Mouse (Mus musculus) hindbrain, embryonic 15.5 days (tissue): ENCODE measurements around the gene Miip. TPM values are rescaled to one million over a fixed set of nuclear protein-coding genes. Genes with fewer than 3 reads are reported as not detected.
A peak's percentile ranks its signal among the peaks of the same experiment; 100 is the strongest.

ENCODE experiments used
- ATAC-seq: fragments of 200-750 bp; cut with Nextera tagmentation; 2 replicates; pipeline ENCODE4 v1.8.0; 2017; ENCODE audit warnings: low read depth, moderate number of reproducible peaks, moderate TSS enrichment; ENCODE audit not compliant: low FRiP score
- H3K27ac ChIP-seq: fragments of 300-500 bp; sonication (generic); replicated peaks from 2 replicates; pipeline ENCODE4 v1.5.1; 2015; ENCODE audit warnings: mild to moderate bottlenecking, inconsistent platforms
- H3K27me3 ChIP-seq: fragments of 300-500 bp; sonication (generic); 2 replicates; pipeline ENCODE4 v1.6.1; 2015; ENCODE audit warnings: control low read depth, inconsistent platforms
- H3K36me3 ChIP-seq: fragments of 300-500 bp; sonication (generic); 2 replicates; pipeline ENCODE4 v1.6.1; 2015; ENCODE audit warnings: control low read depth, inconsistent platforms
- H3K4me1 ChIP-seq: fragments of 300-500 bp; sonication (generic); replicated peaks from 2 replicates; pipeline ENCODE4 v1.6.1; 2015; ENCODE audit warnings: control low read depth, inconsistent platforms
- H3K4me2 ChIP-seq: fragments of 300-500 bp; sonication (generic); 2 replicates; pipeline ENCODE4 v1.6.1; 2015; ENCODE audit warnings: moderate library complexity, mild to moderate bottlenecking, inconsistent platforms
- H3K4me3 ChIP-seq: fragments of 300-500 bp; sonication (generic); 2 replicates; pipeline ENCODE4 v1.5.1; 2015; ENCODE audit warnings: mild to moderate bottlenecking, inconsistent platforms
- H3K9ac ChIP-seq: fragments of 300-500 bp; sonication (generic); 2 replicates; pipeline ENCODE4 v1.6.1; 2015; ENCODE audit warnings: inconsistent platforms
- H3K9me3 ChIP-seq: fragments of 300-500 bp; sonication (generic); 2 replicates; pipeline ENCODE4 v1.6.1; 2016; ENCODE audit warnings: control low read depth, inconsistent platforms
- WGBS: fragments of 180-500 bp; shearing (Covaris S2); methylation state at CpG from one replicate; pipeline ENCODE4 v1.1.7; 2015; 5-methylcytosine and 5-hydroxymethylcytosine counted together
- polyA plus RNA-seq: library from polyadenylated mRNA; unstranded; fragments of >200 nt; fragmentation: Nextera tagmentation; extraction: Ambion mirVana; gene quantifications from 2 replicates; pipeline ENCODE4 v1.2.1, GENCODE M21; 2015

The Miip gene
- polyA plus RNA-seq, result 38.1 and 39.8 TPM in 2 replicates

DNA sequence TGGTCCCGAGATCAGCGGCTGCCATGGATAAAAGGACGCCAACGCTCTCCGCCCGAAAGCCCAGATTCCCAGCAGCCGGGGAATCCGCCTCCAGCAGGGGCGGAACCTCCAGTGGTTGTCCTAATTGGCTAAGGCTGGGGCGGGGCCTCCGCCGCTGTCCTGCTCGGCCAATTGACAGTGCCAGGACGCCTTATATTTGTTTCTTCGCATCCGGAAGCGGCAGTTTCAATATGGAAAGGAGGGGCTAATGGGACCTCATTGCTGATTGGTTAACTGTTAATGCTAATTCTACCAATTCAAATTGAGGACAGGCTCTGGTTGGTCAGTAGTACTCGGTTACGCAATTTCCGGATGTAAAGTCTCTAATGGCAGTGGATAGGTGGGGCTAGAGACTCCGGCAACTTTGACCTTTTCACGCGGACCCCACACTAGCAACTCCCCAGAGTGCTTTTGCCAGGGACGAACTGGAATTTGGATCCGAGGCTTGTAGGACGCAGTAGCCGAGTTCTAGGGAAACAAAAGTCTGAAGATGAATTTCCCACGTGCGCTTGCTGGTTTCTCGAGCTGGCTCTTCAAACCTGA lies at the start of gene Miip, which contains the start of gene Fv1:
Gene Miip, minus strand, starts transcription at position 367 of the 582 bp plus-strand sequence.
Gene Fv1, plus strand, starts transcription at position 530 of the 582 bp plus-strand sequence.
- H3K9me3 ChIP-seq, result no peaks in the 10 kb centered on the region
- under 1% methylated on average over 30 of the region's 30 CpGs for WGBS

GRCm38 (mm10) chr4:147909486-147909885 lies 40.9 kb upstream of the Miip start:
- H3K9me3 ChIP-seq, result no peaks in the 10 kb centered on the region
- no peaks in the 10 kb centered on the region for H3K36me3 ChIP-seq
- H3K4me2 ChIP-seq, result no peak overlapping the region
- WGBS, result 93% methylated on average over 5 of the region's 5 CpGs
- H3K27me3 ChIP-seq, result no peaks in the 10 kb centered on the region
- no peak for ATAC-seq
- H3K27ac ChIP-seq, result no peak overlapping the region
- H3K9ac ChIP-seq, result no peak overlapping the region
- H3K4me3 ChIP-seq, result no peak overlapping the region
- peaks cover 5% of the 10 kb centered on the region for H3K4me1 ChIP-seq

More for the DNA sequence above, at the start of gene Miip, which contains the start of gene Fv1:
- peak within 1 kb of the TSS; percentile 74 for H3K9ac ChIP-seq
- H3K4me2 ChIP-seq, result peak within 1 kb of the TSS; percentile 85
- H3K27me3 ChIP-seq, result no peaks in the 10 kb centered on the region
- H3K4me1 ChIP-seq, result peaks cover 27% of the 10 kb centered on the region
- peak within 1 kb of the TSS; percentile 94 for H3K4me3 ChIP-seq
- peak; percentile 97 for ATAC-seq
- peak within 1 kb of the TSS; percentile 87 for H3K27ac ChIP-seq
- H3K36me3 ChIP-seq, result peaks cover 26% of the 10 kb centered on the region

DNA sequence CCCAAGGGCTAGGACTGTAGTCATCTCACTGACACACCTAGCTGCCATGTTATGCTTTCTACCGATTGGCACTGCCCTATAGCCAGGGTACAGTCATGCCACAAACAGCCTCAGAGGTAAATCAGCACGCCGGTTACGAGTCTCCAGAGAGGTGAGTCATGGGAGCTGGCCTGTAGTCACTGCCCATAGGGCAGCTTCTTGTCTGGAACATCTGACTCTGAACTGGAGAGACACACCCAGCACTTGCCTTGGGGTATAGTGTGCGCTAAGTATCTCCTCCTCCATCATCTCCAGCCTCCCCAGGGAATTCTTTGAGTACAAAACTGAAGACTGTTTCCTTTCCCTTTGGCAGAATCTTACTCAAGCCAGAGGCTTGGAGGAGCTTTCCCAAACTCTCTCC lies 37.6 kb upstream of the Miip start:
- peaks cover 10% of the 10 kb centered on the region for H3K36me3 ChIP-seq
- H3K4me3 ChIP-seq, result no peak overlapping the region
- ATAC-seq, result no peak
- peaks cover 19% of the 10 kb centered on the region for H3K4me1 ChIP-seq
- H3K4me2 ChIP-seq, result no peak overlapping the region
- no peaks in the 10 kb centered on the region for H3K9me3 ChIP-seq
- H3K9ac ChIP-seq, result no peak overlapping the region
- no peak overlapping the region for H3K27ac ChIP-seq
- H3K27me3 ChIP-seq, result no peaks in the 10 kb centered on the region
- 78% methylated on average over 5 of the region's 5 CpGs for WGBS

DNA sequence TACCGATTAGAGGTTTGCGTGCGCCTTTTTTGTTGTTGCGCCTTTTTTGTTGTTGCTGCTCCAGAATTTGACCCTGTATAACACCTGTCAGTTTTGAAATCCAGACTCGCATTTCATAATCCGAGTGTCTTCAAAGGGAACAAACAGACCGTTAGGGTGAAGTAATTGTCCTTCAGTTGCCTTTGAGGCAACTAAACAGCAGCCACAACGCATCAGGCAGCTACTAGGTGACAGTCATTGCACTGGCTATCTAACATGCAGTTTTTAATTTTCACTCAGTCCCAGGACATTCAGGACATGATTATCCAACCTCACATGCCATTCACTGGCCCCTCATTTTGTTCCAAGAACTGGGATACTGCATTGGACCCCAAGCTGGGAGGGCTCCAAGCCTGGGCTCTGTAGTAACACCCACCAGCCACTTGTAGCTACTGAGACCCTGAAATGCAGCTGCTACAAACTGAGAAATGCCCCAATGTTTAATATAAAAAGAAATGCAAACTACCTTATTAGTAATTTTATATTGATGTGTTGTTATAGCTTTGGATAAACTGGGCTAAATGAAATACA lies 36.6 kb upstream of the Miip start:
- Histone ChIP-seq H3K4me3 (peak overlapping the region; percentile 89), H3K27ac (peak overlapping the region; percentile 92; the same call in 1 of the 2 replicates), H3K4me2 (peak overlapping the region; percentile 67), H3K9me3 (no peaks in the 10 kb centered on the region), H3K36me3 (peaks cover 10% of the 10 kb centered on the region), H3K27me3 (no peaks in the 10 kb centered on the region), H3K9ac (peak overlapping the region; percentile 83), H3K4me1 (peaks cover 26% of the 10 kb centered on the region)
- WGBS, result 1% methylated on average over 8 of the region's 8 CpGs
- ATAC-seq, result peak; percentile 39

DNA sequence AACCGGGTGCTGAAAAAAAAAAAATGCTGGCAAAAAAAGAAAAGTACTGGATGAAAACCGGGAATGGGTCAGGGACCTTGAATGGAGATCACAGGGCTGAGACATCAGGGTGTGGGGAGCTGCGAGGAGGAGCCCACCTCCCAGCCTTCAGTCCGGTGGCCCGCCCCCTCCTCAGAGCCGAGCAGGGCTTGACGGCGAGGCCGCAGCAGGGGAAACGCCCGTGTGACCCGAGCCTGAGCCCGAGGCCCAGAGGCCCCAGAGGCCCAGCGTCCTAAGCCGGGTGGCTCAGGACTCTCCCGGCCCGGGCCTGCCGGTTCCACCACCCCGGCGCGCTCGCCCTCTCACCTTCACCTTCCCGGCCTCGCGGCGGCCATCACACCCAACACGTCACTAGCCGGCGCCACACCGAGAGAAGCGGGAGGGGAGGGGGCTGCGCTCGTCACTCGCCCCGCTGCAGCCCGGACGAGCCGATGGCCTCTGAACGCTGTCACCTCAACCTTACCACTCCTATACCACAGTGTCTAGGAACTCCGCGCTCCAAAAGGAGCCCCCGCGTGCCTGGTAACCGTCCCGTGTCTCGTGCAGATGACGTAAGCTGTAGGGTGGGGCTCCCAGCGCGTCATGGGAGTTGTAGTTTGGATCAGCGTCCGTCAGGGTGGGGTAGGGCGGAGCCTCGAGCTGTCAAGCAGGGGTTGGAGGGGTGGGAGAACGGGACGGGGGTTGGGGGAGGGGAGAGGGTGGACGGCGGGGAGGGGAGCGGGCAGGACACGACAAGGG lies 35.9 kb upstream of the Miip start, which contains the start of gene Mfn2:
Gene Mfn2, minus strand, starts transcription at position 392 of the 777 bp plus-strand sequence.
- peak; percentile 94 for ATAC-seq
- Histone ChIP-seq H3K9me3 (no peaks in the 10 kb centered on the region), H3K27me3 (no peaks in the 10 kb centered on the region), H3K4me2 (peak within 1 kb of the TSS; percentile 68), H3K27ac (peak within 1 kb of the TSS; percentile 92), H3K9ac (peak within 1 kb of the TSS; percentile 83), H3K4me1 (peaks cover 26% of the 10 kb centered on the region), H3K4me3 (peak within 1 kb of the TSS; percentile 89), H3K36me3 (peaks cover 16% of the 10 kb centered on the region)
- under 1% methylated on average over 57 of the region's 59 CpGs for WGBS

GRCm38 (mm10) chr4:147903601-147904000 lies 35.0 kb upstream of the Miip start:
- H3K36me3 ChIP-seq, result peaks cover 25% of the 10 kb centered on the region
- H3K27ac ChIP-seq, result no peak overlapping the region
- ATAC-seq, result no peak
- peak overlapping the region; percentile 89 for H3K4me3 ChIP-seq
- 81% methylated on average over 3 of the region's 3 CpGs for WGBS
- H3K9me3 ChIP-seq, result no peaks in the 10 kb centered on the region
- no peaks in the 10 kb centered on the region for H3K27me3 ChIP-seq
- peak overlapping the region; percentile 68 for H3K4me2 ChIP-seq
- peak overlapping the region; percentile 83 for H3K9ac ChIP-seq
- H3K4me1 ChIP-seq, result peaks cover 26% of the 10 kb centered on the region

GRCm38 (mm10) chr4:147902906-147903500 lies 34.4 kb upstream of the Miip start:
- 91% methylated on average over 12 of the region's 12 CpGs for WGBS
- Histone ChIP-seq H3K36me3 (peaks cover 31% of the 10 kb centered on the region), H3K9me3 (no peaks in the 10 kb centered on the region), H3K9ac (no peak overlapping the region), H3K4me2 (peak overlapping the region; percentile 68), H3K4me3 (no peak overlapping the region), H3K4me1 (peaks cover 26% of the 10 kb centered on the region), H3K27ac (no peak overlapping the region), H3K27me3 (no peaks in the 10 kb centered on the region)
- no peak for ATAC-seq

GRCm38 (mm10) chr4:147900452-147900851 lies 31.8 kb upstream of the Miip start:
- ATAC-seq, result no peak
- peaks cover 57% of the 10 kb centered on the region for H3K36me3 ChIP-seq
- no peak overlapping the region for H3K4me2 ChIP-seq
- H3K4me1 ChIP-seq, result peaks cover 26% of the 10 kb centered on the region
- H3K27me3 ChIP-seq, result no peaks in the 10 kb centered on the region
- WGBS, result 88% methylated on average over 7 of the region's 7 CpGs
- H3K27ac ChIP-seq, result no peak overlapping the region
- H3K9me3 ChIP-seq, result no peaks in the 10 kb centered on the region
- no peak overlapping the region for H3K9ac ChIP-seq
- no peak overlapping the region for H3K4me3 ChIP-seq

DNA sequence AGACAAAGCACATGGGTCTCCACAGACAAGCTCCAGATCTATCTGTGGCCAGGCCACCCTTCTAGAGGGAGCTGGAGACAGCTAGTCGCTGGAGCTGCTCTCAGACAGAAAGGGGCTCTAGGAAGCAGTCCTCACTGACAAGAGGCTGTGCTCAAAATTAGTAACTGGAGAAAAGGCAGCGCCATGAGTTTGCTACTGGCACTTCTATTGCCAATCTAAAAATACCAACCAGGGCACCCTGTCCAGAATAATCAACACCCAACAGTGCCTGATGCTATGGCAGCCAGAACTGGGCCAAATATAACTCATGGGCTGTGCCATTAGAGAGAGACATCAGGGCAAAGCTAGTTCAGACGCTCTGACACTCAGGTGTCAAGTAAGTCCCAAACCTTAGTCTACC lies 28.7 kb upstream of the Miip start:
- no peak for ATAC-seq
- no peaks in the 10 kb centered on the region for H3K9me3 ChIP-seq
- peaks cover 75% of the 10 kb centered on the region for H3K36me3 ChIP-seq
- H3K27ac ChIP-seq, result no peak overlapping the region
- H3K4me3 ChIP-seq, result no peak overlapping the region
- H3K9ac ChIP-seq, result no peak overlapping the region
- H3K4me2 ChIP-seq, result no peak overlapping the region
- H3K4me1 ChIP-seq, result peaks cover 7% of the 10 kb centered on the region; the same call in 1 of the 2 replicates
- WGBS, result 90% methylated on average over 3 of the region's 3 CpGs
- H3K27me3 ChIP-seq, result no peaks in the 10 kb centered on the region

DNA sequence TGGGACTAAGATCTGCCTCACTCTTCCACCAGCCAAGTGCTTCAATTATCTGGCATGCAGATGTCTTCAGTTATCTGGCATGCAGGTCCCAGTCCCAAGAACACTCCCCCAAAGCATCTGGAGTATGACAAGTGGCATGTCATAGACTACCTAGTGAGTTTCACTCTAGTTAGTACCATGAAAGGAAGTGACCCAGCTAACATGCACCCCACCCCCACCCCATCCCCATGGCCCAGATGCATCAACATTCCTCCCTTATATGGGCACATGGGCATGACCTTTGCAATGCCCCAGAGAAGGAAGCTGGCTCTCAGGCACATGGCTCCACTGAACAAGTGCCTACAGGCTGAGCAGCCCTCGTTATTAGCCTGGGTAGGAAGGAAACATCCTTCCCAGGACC lies 27.8 kb upstream of the Miip start:
- Histone ChIP-seq H3K9me3 (no peaks in the 10 kb centered on the region), H3K4me2 (no peak overlapping the region), H3K36me3 (peaks cover 77% of the 10 kb centered on the region), H3K4me3 (no peak overlapping the region), H3K9ac (no peak overlapping the region), H3K4me1 (peaks cover 7% of the 10 kb centered on the region; the same call in 1 of the 2 replicates), H3K27ac (no peak overlapping the region), H3K27me3 (no peaks in the 10 kb centered on the region)
- 65% methylated on average over 1 of the region's 1 CpGs for WGBS
- ATAC-seq, result no peak

- no peak for ATAC-seq
- 95% methylated on average over 4 of the region's 4 CpGs for WGBS
- H3K36me3 ChIP-seq, result peaks cover 82% of the 10 kb centered on the region
These were observed 27.3 kb upstream of the Miip start for GRCm38 (mm10) chr4:147895815-147896330.

More at GRCm38 (mm10) chr4:147895815-147896330, 27.3 kb upstream of the Miip start:
- Histone ChIP-seq H3K27me3 (no peaks in the 10 kb centered on the region), H3K9me3 (no peaks in the 10 kb centered on the region), H3K4me3 (no peak overlapping the region), H3K9ac (no peak overlapping the region), H3K4me1 (peaks cover 4% of the 10 kb centered on the region; the same call in 1 of the 2 replicates), H3K27ac (no peak overlapping the region), H3K4me2 (no peak overlapping the region)
